Mouse (Mus musculus): ENCODE data around the gene Wiz.

Gene Wiz

GRCm38 (mm10) chr17:32378786-32379185, 10.5 kb downstream of the Wiz start:
- DNase-seq (ENCODE audit: inconsistent ontology term) = no peak

- no peak for DNase-seq (ENCODE audit: inconsistent ontology term)
Measured at GRCm38 (mm10) chr17:32377137-32377536, 12.1 kb downstream of the Wiz start.

GRCm38 (mm10) chr17:32376475-32376874, 12.8 kb downstream of the Wiz start:
- DNase-seq (ENCODE audit: inconsistent ontology term) = no peak

- no peak for DNase-seq (ENCODE audit: inconsistent ontology term)
Measured at GRCm38 (mm10) chr17:32368991-32369578, 20.2 kb downstream of the Wiz start.

- DNase-seq (ENCODE audit: inconsistent ontology term) = no peak
Measured at GRCm38 (mm10) chr17:32367706-32368105, 21.5 kb downstream of the Wiz start.

- no peak for DNase-seq (ENCODE audit: inconsistent ontology term)
Measured at GRCm38 (mm10) chr17:32365296-32365695, 23.9 kb downstream of the Wiz start.

GRCm38 (mm10) chr17:32364850-32365249, 24.4 kb downstream of the Wiz start:
- DNase-seq (ENCODE audit: inconsistent ontology term) = no peak

- peak; percentile 90 for DNase-seq (ENCODE audit: inconsistent ontology term)
Measured at GRCm38 (mm10) chr17:32364331-32364730, 24.9 kb downstream of the Wiz start.

GRCm38 (mm10) chr17:32363821-32364301, 25.4 kb downstream of the Wiz start:
- DNase-seq (ENCODE audit: inconsistent ontology term) = peak; percentile 20

- no peak for DNase-seq (ENCODE audit: inconsistent ontology term)
Measured at GRCm38 (mm10) chr17:32362686-32363085, 26.6 kb downstream of the Wiz start.

GRCm38 (mm10) chr17:32359928-32360327, 29.3 kb downstream of the Wiz start:
- no peak for DNase-seq (ENCODE audit: inconsistent ontology term)

- DNase-seq (ENCODE audit: inconsistent ontology term) = no peak
Measured at GRCm38 (mm10) chr17:32358943-32359340, 30.3 kb downstream of the Wiz start.

GRCm38 (mm10) chr17:32358192-32358942, 30.9 kb downstream of the Wiz start:
- no peak for DNase-seq (ENCODE audit: inconsistent ontology term)

- no peak for DNase-seq (ENCODE audit: inconsistent ontology term)
Measured at GRCm38 (mm10) chr17:32356766-32357760, 32.2 kb downstream of the Wiz start.

- DNase-seq (ENCODE audit: inconsistent ontology term) = no peak
Measured at GRCm38 (mm10) chr17:32356281-32356680, 33.0 kb downstream of the Wiz start.

- DNase-seq (ENCODE audit: inconsistent ontology term) = no peak
Measured at GRCm38 (mm10) chr17:32355031-32355430, 34.2 kb downstream of the Wiz start.

- peak; percentile 14 for DNase-seq (ENCODE audit: inconsistent ontology term)
Measured at GRCm38 (mm10) chr17:32354211-32354610, 35.0 kb downstream of the Wiz start.

GRCm38 (mm10) chr17:32353696-32354095, 35.5 kb downstream of the Wiz start:
- peak; percentile 86 for DNase-seq (ENCODE audit: inconsistent ontology term)

- no peak for DNase-seq (ENCODE audit: inconsistent ontology term)
Measured at GRCm38 (mm10) chr17:32351726-32352125, 37.5 kb downstream of the Wiz start.

GRCm38 (mm10) chr17:32351269-32351668, 38.0 kb downstream of the Wiz start:
- no peak for DNase-seq (ENCODE audit: inconsistent ontology term)

- DNase-seq (ENCODE audit: inconsistent ontology term) = peak; percentile 97
Measured at GRCm38 (mm10) chr17:32350382-32350983, 38.8 kb downstream of the Wiz start, which contains the start of gene Akap8l. Gene Akap8l (minus strand): TSS chr17:32350607.
